Mouse (Mus musculus): ENCODE measurements around the gene Lgals9.

The Lgals9 gene

DNA sequence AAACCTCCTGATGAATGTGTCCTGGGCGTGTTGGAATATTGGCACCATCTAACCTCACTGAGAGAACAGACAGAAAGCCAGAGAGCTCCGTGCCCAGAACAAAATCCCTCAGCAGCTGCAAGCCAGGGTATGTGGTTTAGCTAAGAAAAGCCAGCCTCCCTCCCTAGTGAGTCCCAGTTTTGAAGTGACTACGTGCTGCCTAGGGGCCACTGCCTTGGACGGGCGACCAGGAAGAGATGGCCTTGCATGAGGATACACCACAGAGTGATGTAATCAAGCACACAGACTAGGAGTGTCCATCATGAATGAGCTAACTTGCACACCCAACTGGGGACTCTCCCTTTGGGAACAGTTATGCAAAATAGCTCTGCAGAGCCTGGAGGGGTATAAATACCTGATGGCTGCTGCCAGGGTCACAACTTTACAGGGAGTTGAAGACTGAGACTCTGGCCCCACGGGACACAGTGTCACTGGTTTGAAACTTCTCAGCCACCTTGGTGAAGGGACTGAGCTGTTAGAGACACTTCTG lies 64.3 kb downstream of the Lgals9 start, which contains the start of gene Nos2:
Gene Nos2, plus strand, starts transcription at position 377 of the 529 bp plus-strand sequence.
- no peak for DNase-seq (ENCODE audit: low spot score)

DNA sequence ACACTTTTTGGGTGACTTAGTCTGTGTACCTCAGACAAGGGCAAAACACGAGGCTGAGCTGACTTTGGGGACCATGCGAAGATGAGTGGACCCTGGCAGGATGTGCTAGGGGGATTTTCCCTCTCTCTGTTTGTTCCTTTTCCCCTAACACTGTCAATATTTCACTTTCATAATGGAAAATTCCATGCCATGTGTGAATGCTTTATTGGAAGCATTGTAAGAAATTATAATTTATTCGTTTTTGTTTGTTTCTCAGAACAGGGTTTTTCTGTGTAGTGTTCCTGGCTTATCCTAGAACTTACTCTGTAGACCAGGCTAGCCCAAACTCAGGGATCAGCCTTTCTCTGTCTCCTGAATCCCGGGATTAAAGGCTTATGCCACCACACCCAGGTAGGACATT lies 65.0 kb downstream of the Lgals9 start:
- DNase-seq (ENCODE audit: low spot score): no peak

DNA sequence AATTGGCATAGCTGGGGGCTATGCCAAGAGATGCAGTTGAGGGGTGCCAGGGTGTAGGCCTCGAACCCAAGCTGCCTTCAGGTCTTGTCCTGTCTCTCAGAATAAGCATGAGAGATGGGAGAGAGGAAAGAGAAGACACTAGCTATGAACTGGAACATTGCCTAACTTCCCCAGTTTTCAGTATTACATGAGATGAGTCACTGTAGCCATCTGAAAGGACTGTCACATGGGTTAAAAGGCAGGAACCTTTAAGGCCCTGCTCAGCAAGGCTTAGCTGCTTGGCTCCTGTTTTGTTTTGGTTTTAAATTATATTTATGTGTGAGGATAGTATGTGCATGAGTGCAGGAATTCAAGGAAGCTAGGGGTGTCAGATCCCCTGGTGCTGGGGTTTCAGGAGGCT lies 68.3 kb downstream of the Lgals9 start:
- DNase-seq (ENCODE audit: low spot score): no peak

DNA sequence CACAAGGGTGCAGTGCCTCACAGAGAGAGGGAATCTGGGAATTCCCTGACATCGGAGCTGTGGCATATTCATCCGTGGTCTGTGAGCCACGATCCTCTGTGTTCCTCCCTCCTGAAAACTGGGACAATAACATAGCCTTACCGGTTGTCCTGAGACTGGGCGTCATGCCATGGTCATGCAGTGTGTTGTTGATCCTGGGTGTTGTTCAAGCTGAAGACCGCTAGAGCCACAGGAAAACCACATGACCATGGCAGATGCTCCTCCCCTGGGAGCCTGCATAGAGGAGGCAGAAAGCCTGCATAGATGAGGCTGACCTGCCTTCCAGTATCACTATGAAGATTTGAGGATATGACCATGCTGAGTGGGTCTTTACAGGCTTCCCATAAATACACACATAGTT lies 69.3 kb downstream of the Lgals9 start:
- no peak for DNase-seq (ENCODE audit: low spot score)
